Mouse (Mus musculus): ENCODE measurements around the gene Maats1. TPM values are rescaled to one million over a fixed set of nuclear protein-coding genes. Genes with fewer than 3 reads are reported as not detected.

Gene Maats1
- total and polyA plus RNA-seq, 3 experiments = 0.20 TPM; not detected in 2

DNA sequence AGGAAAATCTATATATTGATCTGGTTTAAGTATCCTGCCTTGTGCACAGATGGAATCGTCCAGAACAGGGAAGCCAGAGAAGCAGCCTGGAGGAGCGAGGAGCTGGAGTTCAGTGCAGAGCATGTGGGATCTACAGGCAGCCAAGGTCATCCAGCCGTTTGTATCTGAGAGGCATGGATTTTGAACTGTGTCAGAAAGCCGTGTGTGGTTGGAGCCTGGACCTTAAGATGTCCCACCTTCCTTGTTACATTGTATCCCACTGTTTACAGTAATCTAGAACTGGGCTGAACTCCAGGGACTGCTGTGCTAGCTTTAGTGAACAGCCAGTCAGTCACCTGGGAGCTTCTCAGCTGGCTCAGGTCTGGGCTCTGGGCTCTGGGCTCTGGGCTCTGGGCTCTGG lies 55.4 kb downstream of the Maats1 start:
- Histone ChIP-seq H3K9ac (ENCODE audit: low read depth, low read length) (no peak overlapping the region), H3K36me3 (ENCODE audit: control insufficient read depth, insufficient read depth, low read length) (no peaks in the 10 kb centered on the region), H3K27me3 (ENCODE audit: control insufficient read depth, insufficient read depth, low read length) (no peaks in the 10 kb centered on the region), H3K4me1 (ENCODE audit: control insufficient read depth, insufficient read depth, low read length) (peaks cover 1% of the 10 kb centered on the region; the same call in 1 of the 2 replicates), H3K27ac (no peak overlapping the region), H3K79me2 (replicated peaks; ENCODE audit: control insufficient read depth, insufficient read depth, low read length) (no peaks in the 10 kb centered on the region), H3K4me3 (no peak overlapping the region)
- 63% methylated on average over 4 of the region's 4 CpGs for WGBS
- no peak for DNase-seq
- no peak for TF ChIP-seq POLR2A (IDR thresholded peaks at IDR 0.05; ENCODE audit: insufficient read depth, low read depth, low read length)
- TF ChIP-seq EP300 (IDR thresholded peaks at IDR 0.05; ENCODE audit: insufficient read depth, low read depth, low read length) = no peak
- TF ChIP-seq CTCF (IDR thresholded peaks at IDR 0.05) = no peak
- intact Hi-C loops (cut with DNase I) = no loop called here

GRCm38 (mm10) chr16:38285801-38286200 lies 56.1 kb downstream of the Maats1 start:
- no peak for DNase-seq
- no peak overlapping the region for H3K9ac ChIP-seq (ENCODE audit: low read depth, low read length)
- intact Hi-C loops (cut with DNase I) = no loop called here

GRCm38 (mm10) chr16:38283300-38283699 lies 58.6 kb downstream of the Maats1 start:
- intact Hi-C loops (cut with DNase I) = no loop called here
- Histone ChIP-seq H3K4me3 (no peak overlapping the region), H3K27ac (no peak overlapping the region), H3K27me3 (ENCODE audit: control insufficient read depth, insufficient read depth, low read length) (no peaks in the 10 kb centered on the region), H3K36me3 (ENCODE audit: control insufficient read depth, insufficient read depth, low read length) (no peaks in the 10 kb centered on the region), H3K4me1 (ENCODE audit: control insufficient read depth, insufficient read depth, low read length) (no peaks in the 10 kb centered on the region), H3K79me2 (replicated peaks; ENCODE audit: control insufficient read depth, insufficient read depth, low read length) (no peaks in the 10 kb centered on the region), H3K9ac (ENCODE audit: low read depth, low read length) (no peak overlapping the region)
- TF ChIP-seq EP300 (IDR thresholded peaks at IDR 0.05; ENCODE audit: insufficient read depth, low read depth, low read length) (no peak), POLR2A (IDR thresholded peaks at IDR 0.05; ENCODE audit: insufficient read depth, low read depth, low read length) (no peak), CTCF (IDR thresholded peaks at IDR 0.05) (no peak)
- DNase-seq = no peak
- WGBS = 61% methylated on average over 3 of the region's 3 CpGs

More at GRCm38 (mm10) chr16:38285801-38286200, 56.1 kb downstream of the Maats1 start:
- Histone ChIP-seq H3K27ac (no peak overlapping the region), H3K36me3 (ENCODE audit: control insufficient read depth, insufficient read depth, low read length) (no peaks in the 10 kb centered on the region), H3K27me3 (ENCODE audit: control insufficient read depth, insufficient read depth, low read length) (no peaks in the 10 kb centered on the region), H3K4me3 (no peak overlapping the region), H3K4me1 (ENCODE audit: control insufficient read depth, insufficient read depth, low read length) (peaks cover 1% of the 10 kb centered on the region; the same call in 1 of the 2 replicates), H3K79me2 (replicated peaks; ENCODE audit: control insufficient read depth, insufficient read depth, low read length) (no peaks in the 10 kb centered on the region)
- 91% methylated on average over 7 of the region's 7 CpGs for WGBS
- no peak for TF ChIP-seq EP300 (IDR thresholded peaks at IDR 0.05; ENCODE audit: insufficient read depth, low read depth, low read length)
- TF ChIP-seq CTCF (IDR thresholded peaks at IDR 0.05) = no peak
- no peak for TF ChIP-seq POLR2A (IDR thresholded peaks at IDR 0.05; ENCODE audit: insufficient read depth, low read depth, low read length)

- no peaks in the 10 kb centered on the region for H3K36me3 ChIP-seq (ENCODE audit: control insufficient read depth, insufficient read depth, low read length)
- H3K27me3 ChIP-seq (ENCODE audit: control insufficient read depth, insufficient read depth, low read length) = no peaks in the 10 kb centered on the region
- TF ChIP-seq CTCF (IDR thresholded peaks at IDR 0.05) (no peak), POLR2A (IDR thresholded peaks at IDR 0.05; ENCODE audit: insufficient read depth, low read depth, low read length) (no peak), EP300 (IDR thresholded peaks at IDR 0.05; ENCODE audit: insufficient read depth, low read depth, low read length) (no peak)
- 69% methylated on average over 7 of the region's 7 CpGs for WGBS
- H3K27ac ChIP-seq = no peak overlapping the region
- no peak overlapping the region for H3K9ac ChIP-seq (ENCODE audit: low read depth, low read length)
- no peak overlapping the region for H3K4me3 ChIP-seq
- H3K79me2 ChIP-seq (replicated peaks; ENCODE audit: control insufficient read depth, insufficient read depth, low read length) = no peaks in the 10 kb centered on the region
- H3K4me1 ChIP-seq (ENCODE audit: control insufficient read depth, insufficient read depth, low read length) = no peaks in the 10 kb centered on the region
- intact Hi-C loops (cut with DNase I) = no loop called here
- no peak for DNase-seq
These were observed 59.3 kb downstream of the Maats1 start for GRCm38 (mm10) chr16:38282559-38283160.

GRCm38 (mm10) chr16:38280951-38281350 lies 61.0 kb downstream of the Maats1 start:
- H3K27ac ChIP-seq = no peak overlapping the region
- TF ChIP-seq CTCF (IDR thresholded peaks at IDR 0.05) = no peak
- TF ChIP-seq EP300 (IDR thresholded peaks at IDR 0.05; ENCODE audit: insufficient read depth, low read depth, low read length) = no peak
- no peak for TF ChIP-seq POLR2A (IDR thresholded peaks at IDR 0.05; ENCODE audit: insufficient read depth, low read depth, low read length)
- no peak overlapping the region for H3K4me3 ChIP-seq
- no peak for DNase-seq
- no peaks in the 10 kb centered on the region for H3K36me3 ChIP-seq (ENCODE audit: control insufficient read depth, insufficient read depth, low read length)
- no peak overlapping the region for H3K9ac ChIP-seq (ENCODE audit: low read depth, low read length)
- H3K27me3 ChIP-seq (ENCODE audit: control insufficient read depth, insufficient read depth, low read length) = no peaks in the 10 kb centered on the region
- H3K79me2 ChIP-seq (replicated peaks; ENCODE audit: control insufficient read depth, insufficient read depth, low read length) = no peaks in the 10 kb centered on the region
- intact Hi-C loops (cut with DNase I) = no loop called here
- H3K4me1 ChIP-seq (ENCODE audit: control insufficient read depth, insufficient read depth, low read length) = no peaks in the 10 kb centered on the region
- 64% methylated on average over 7 of the region's 7 CpGs for WGBS

- no peaks in the 10 kb centered on the region for H3K79me2 ChIP-seq (replicated peaks; ENCODE audit: control insufficient read depth, insufficient read depth, low read length)
- no peaks in the 10 kb centered on the region for H3K4me1 ChIP-seq (ENCODE audit: control insufficient read depth, insufficient read depth, low read length)
- no peak overlapping the region for H3K9ac ChIP-seq (ENCODE audit: low read depth, low read length)
- no peak overlapping the region for H3K27ac ChIP-seq
- intact Hi-C loops (cut with DNase I) = no loop called here
- no peaks in the 10 kb centered on the region for H3K36me3 ChIP-seq (ENCODE audit: control insufficient read depth, insufficient read depth, low read length)
- no peak for TF ChIP-seq EP300 (IDR thresholded peaks at IDR 0.05; ENCODE audit: insufficient read depth, low read depth, low read length)
- no peak for TF ChIP-seq POLR2A (IDR thresholded peaks at IDR 0.05; ENCODE audit: insufficient read depth, low read depth, low read length)
- TF ChIP-seq CTCF (IDR thresholded peaks at IDR 0.05) = no peak
- 89% methylated on average over 5 of the region's 5 CpGs for WGBS
- no peaks in the 10 kb centered on the region for H3K27me3 ChIP-seq (ENCODE audit: control insufficient read depth, insufficient read depth, low read length)
- H3K4me3 ChIP-seq = no peak overlapping the region
- DNase-seq = no peak
These were observed 62.1 kb downstream of the Maats1 start for GRCm38 (mm10) chr16:38279794-38280193.
